Mouse (Mus musculus) liver, embryonic 16.5 days (tissue): Measurements from ENCODE around the gene Vamp9. TPM values are rescaled to one million over a fixed set of nuclear protein-coding genes. Genes with fewer than 3 reads are reported as not detected.

Source experiments
- ATAC-seq: fragments of 200-750 bp; cut with Nextera tagmentation; 2 replicates; pipeline ENCODE4 v1.8.0; 2017; ENCODE audit warnings: low read depth, mild to moderate bottlenecking, moderate number of reproducible peaks, moderate library complexity
- H3K27ac ChIP-seq: fragments of 300-500 bp; sonication (generic); 2 replicates; pipeline ENCODE4 v1.5.1; 2014; ENCODE audit warnings: mild to moderate bottlenecking, low read length
- H3K27me3 ChIP-seq: fragments of 300-500 bp; sonication (generic); 2 replicates; pipeline ENCODE4 v1.6.1; 2014; ENCODE audit warnings: low read depth, low read length, mixed read lengths; ENCODE audit not compliant: control insufficient read depth, insufficient read depth
- H3K36me3 ChIP-seq: fragments of 300-500 bp; sonication (generic); 2 replicates; pipeline ENCODE4 v1.6.1; 2014; ENCODE audit warnings: mild to moderate bottlenecking; ENCODE audit not compliant: control insufficient read depth, insufficient read depth
- H3K4me1 ChIP-seq: fragments of 300-500 bp; sonication (generic); 2 replicates; pipeline ENCODE4 v1.6.1; 2014; ENCODE audit warnings: low read depth, low read length, mixed read lengths; ENCODE audit not compliant: control insufficient read depth
- H3K4me2 ChIP-seq: fragments of 300-500 bp; sonication (generic); 2 replicates; pipeline ENCODE4 v1.6.1; 2014; ENCODE audit warnings: low read depth, low read length, mixed read lengths
- H3K4me3 ChIP-seq: fragments of 300-500 bp; sonication (generic); 2 replicates; pipeline ENCODE4 v1.5.1; 2014; ENCODE audit warnings: low read depth, mild to moderate bottlenecking, low read length
- H3K9ac ChIP-seq: fragments of 300-500 bp; sonication (generic); 2 replicates; pipeline ENCODE4 v1.6.1; 2014; ENCODE audit warnings: low read depth, low read length
- H3K9me3 ChIP-seq: fragments of 300-500 bp; sonication (generic); replicated peaks from 2 replicates; pipeline ENCODE4 v1.6.1; 2016; ENCODE audit warnings: low read length; ENCODE audit not compliant: control insufficient read depth
- WGBS: fragments of 180-500 bp; shearing (Covaris S2); extraction: QIAGEN DNeasy Blood & Tissue Kit; methylation state at CpG from one replicate; pipeline ENCODE4 v1.1.7; 2014; ENCODE audit not compliant: insufficient replicate concordance; 5-methylcytosine and 5-hydroxymethylcytosine counted together
- polyA plus RNA-seq: library from polyadenylated mRNA; unstranded; fragments of >200 nt; fragmentation: Nextera tagmentation; extraction: Ambion mirVana; gene quantifications from 2 replicates; pipeline ENCODE4 v1.2.1, GENCODE M21; 2015

Vamp9 gene
- polyA plus RNA-seq, 1 experiment from 2014 or later: 0.18 TPM

DNA sequence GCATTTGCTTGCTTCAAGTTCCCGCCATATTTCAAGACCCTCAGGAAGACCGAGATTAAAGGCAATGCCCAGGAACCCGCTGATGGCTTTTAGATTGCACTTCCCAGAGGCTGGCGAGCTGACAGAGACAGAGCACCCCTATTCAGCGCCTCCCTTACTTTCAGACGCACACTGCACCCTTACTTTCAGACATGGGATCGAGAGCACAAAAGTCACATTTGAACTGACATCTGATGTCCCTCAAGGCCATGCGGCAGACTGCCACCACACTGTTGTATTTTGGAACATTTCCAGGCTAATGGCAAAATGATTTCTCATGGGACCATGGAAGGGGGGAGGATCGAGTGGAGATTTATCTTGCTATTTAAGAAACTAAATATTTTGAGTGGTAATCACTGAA lies 28.5 kb upstream of the Vamp9 start:
- H3K4me1 ChIP-seq: no peaks in the 10 kb centered on the region
- no peaks in the 10 kb centered on the region for H3K36me3 ChIP-seq
- H3K27ac ChIP-seq: no peak overlapping the region
- ATAC-seq: no peak
- no peak overlapping the region for H3K4me3 ChIP-seq
- 67% methylated on average over 9 of the region's 9 CpGs for WGBS
- no peaks in the 10 kb centered on the region for H3K9me3 ChIP-seq
- no peak overlapping the region for H3K4me2 ChIP-seq
- H3K27me3 ChIP-seq: no peaks in the 10 kb centered on the region
- no peak overlapping the region for H3K9ac ChIP-seq

DNA sequence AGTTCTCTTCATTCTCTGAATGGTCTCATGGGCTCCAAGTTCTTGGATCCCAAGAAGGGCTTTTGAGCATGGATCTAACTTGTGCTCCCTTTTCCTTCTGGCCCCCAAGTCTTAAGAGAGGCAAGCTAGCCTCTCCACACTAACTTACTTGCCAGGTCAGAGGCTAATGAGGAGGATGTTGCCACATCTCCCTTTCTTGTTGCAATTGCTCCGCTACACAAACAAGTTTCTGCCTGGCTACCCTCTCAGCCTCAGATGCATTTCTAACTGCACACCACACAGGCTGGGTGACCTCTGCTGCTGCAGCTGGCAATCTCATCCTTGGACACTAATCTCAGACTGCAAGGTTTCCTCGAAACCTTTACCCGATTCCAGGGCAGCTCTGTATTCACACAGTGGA lies 23.6 kb upstream of the Vamp9 start:
- no peak for ATAC-seq
- H3K9me3 ChIP-seq: no peaks in the 10 kb centered on the region
- WGBS: 70% methylated on average over 3 of the region's 3 CpGs
- no peak overlapping the region for H3K4me3 ChIP-seq
- H3K36me3 ChIP-seq: no peaks in the 10 kb centered on the region
- no peak overlapping the region for H3K9ac ChIP-seq
- no peaks in the 10 kb centered on the region for H3K27me3 ChIP-seq
- H3K4me1 ChIP-seq: no peaks in the 10 kb centered on the region
- no peak overlapping the region for H3K27ac ChIP-seq
- no peak overlapping the region for H3K4me2 ChIP-seq

DNA sequence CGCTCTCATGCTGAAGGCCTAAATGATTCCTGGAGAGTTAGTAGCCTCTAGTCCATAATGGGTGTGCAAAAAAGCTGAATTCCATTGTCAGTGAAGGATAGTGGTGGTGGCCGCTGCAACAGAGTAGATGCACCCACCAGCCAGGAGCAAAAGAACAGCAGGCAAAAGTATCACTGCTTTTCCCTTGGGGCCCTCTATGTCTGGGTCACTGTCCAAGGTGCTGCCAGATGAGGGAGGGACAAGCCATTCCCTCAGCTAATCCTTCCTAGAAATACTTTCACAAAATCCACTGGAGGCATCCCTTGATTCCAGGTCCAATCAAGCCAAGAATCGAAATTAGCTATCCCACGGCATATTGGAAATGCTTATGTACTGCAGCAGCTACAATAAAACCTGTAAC lies 22.0 kb upstream of the Vamp9 start:
- H3K27me3 ChIP-seq: no peaks in the 10 kb centered on the region
- no peak for ATAC-seq
- H3K4me3 ChIP-seq: no peak overlapping the region
- H3K4me2 ChIP-seq: no peak overlapping the region
- H3K9ac ChIP-seq: no peak overlapping the region
- H3K4me1 ChIP-seq: no peaks in the 10 kb centered on the region
- no peaks in the 10 kb centered on the region for H3K9me3 ChIP-seq
- 65% methylated on average over 4 of the region's 4 CpGs for WGBS
- H3K36me3 ChIP-seq: no peaks in the 10 kb centered on the region
- H3K27ac ChIP-seq: no peak overlapping the region

GRCm38 (mm10) chr5:99887133-99887532 lies 18.9 kb upstream of the Vamp9 start:
- Histone ChIP-seq H3K27ac (no peak overlapping the region), H3K4me1 (no peaks in the 10 kb centered on the region), H3K36me3 (no peaks in the 10 kb centered on the region), H3K27me3 (no peaks in the 10 kb centered on the region), H3K9me3 (no peaks in the 10 kb centered on the region), H3K4me3 (no peak overlapping the region), H3K4me2 (no peak overlapping the region), H3K9ac (no peak overlapping the region)
- 28% methylated on average over 1 of the region's 1 CpGs for WGBS
- no peak for ATAC-seq

DNA sequence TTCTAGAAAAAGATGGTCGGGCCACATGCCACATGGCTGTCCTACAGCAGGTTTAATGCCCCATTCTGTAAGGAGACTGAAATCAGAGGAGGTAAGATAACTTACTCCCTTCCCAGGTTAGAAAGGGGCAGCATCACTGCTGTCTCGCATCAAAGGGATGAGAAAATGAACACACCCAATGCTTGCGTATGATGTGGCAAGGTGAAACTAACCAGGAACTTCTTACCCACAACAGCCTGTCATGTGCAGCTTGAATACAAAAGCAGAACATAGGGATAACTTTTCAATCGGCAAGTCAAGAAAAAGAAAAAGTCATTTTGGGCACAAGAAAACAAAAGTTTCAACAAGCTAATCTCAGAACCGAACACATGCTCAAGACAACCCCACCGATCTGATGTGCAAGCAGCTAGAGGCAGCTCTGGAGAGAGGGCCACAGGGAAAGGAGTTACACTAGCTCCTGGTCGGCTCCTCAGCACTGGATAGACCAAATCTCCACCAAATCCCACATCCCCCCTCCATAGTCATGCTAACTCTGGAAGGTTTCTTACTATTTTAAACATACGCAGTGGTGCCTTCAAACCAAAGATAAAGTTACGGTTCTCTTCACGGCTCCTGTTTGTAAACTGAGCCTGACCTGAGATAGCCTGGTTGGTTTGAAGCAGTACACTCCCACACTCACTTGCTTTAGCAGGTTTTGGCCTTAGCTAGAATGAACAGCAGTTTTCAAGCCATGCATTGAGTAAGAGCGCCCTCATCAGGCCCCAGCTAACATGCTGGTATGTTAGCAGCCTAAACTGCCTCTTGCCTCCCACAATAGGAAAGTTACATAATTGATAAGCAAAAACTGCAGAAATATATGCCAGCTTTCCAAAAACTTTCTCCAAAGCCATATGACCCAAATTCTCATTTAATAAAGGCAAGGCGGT lies 14.3 kb upstream of the Vamp9 start:
- H3K4me3 ChIP-seq: no peak overlapping the region
- no peaks in the 10 kb centered on the region for H3K9me3 ChIP-seq
- no peaks in the 10 kb centered on the region for H3K36me3 ChIP-seq
- H3K9ac ChIP-seq: no peak overlapping the region
- H3K27me3 ChIP-seq: no peaks in the 10 kb centered on the region
- no peak overlapping the region for H3K27ac ChIP-seq
- H3K4me1 ChIP-seq: no peaks in the 10 kb centered on the region
- WGBS: 56% methylated on average over 12 of the region's 12 CpGs
- ATAC-seq: no peak
- H3K4me2 ChIP-seq: no peak overlapping the region

DNA sequence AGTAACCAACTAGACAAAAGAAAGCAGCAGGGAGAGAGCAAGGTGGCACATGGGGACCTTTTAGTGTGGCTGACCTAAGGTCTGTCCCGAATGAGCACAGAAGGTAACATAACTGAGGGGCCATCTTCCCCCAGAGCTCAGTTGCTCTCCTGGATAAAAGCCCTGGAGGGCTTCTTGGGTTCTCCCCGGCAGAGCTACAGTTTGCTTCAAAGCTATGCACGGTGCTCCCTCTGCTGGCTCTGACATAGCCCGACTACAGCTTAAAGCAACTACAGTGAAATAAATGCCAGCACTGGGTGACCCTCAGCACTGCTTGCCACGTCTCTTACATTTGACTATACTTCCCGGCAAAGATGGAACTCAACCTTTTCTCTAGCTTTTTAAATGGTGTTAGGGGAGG lies 6.0 kb upstream of the Vamp9 start:
- no peaks in the 10 kb centered on the region for H3K27me3 ChIP-seq
- H3K9me3 ChIP-seq: no peaks in the 10 kb centered on the region
- ATAC-seq: peak; percentile 19; the same call in 1 of the 2 replicates
- H3K27ac ChIP-seq: no peak overlapping the region
- no peaks in the 10 kb centered on the region for H3K4me1 ChIP-seq
- H3K36me3 ChIP-seq: no peaks in the 10 kb centered on the region
- no peak overlapping the region for H3K4me3 ChIP-seq
- H3K9ac ChIP-seq: no peak overlapping the region
- H3K4me2 ChIP-seq: no peak overlapping the region
- WGBS: 8% methylated on average over 6 of the region's 6 CpGs

GRCm38 (mm10) chr5:99905731-99906130 lies 323 bp upstream of the Vamp9 start:
- Histone ChIP-seq H3K27me3 (no peaks in the 10 kb centered on the region), H3K36me3 (no peaks in the 10 kb centered on the region), H3K9me3 (no peaks in the 10 kb centered on the region), H3K27ac (no peak overlapping the region), H3K4me2 (peak overlapping the region; percentile 66; the same call in 1 of the 2 replicates), H3K4me3 (no peak overlapping the region), H3K4me1 (no peaks in the 10 kb centered on the region; the same call in none of the 2 replicates), H3K9ac (no peak overlapping the region)
- WGBS: 53% methylated on average over 7 of the region's 7 CpGs
- ATAC-seq: no peak

- H3K4me1 ChIP-seq: no peaks in the 10 kb centered on the region
- H3K4me2 ChIP-seq: no peak overlapping the region
- no peak overlapping the region for H3K4me3 ChIP-seq
- no peaks in the 10 kb centered on the region for H3K9me3 ChIP-seq
- no peaks in the 10 kb centered on the region for H3K27me3 ChIP-seq
- H3K36me3 ChIP-seq: no peaks in the 10 kb centered on the region
- H3K9ac ChIP-seq: no peak overlapping the region
- no peak for ATAC-seq
- no peak overlapping the region for H3K27ac ChIP-seq
- WGBS: 45% methylated on average over 7 of the region's 7 CpGs
These were observed 9.4 kb downstream of the Vamp9 start for GRCm38 (mm10) chr5:99915494-99915893.

GRCm38 (mm10) chr5:99922033-99922432 lies 16.0 kb downstream of the Vamp9 start:
- H3K4me1 ChIP-seq: no peaks in the 10 kb centered on the region
- ATAC-seq: no peak
- H3K4me3 ChIP-seq: no peak overlapping the region
- no peaks in the 10 kb centered on the region for H3K9me3 ChIP-seq
- 59% methylated on average over 8 of the region's 8 CpGs for WGBS
- H3K9ac ChIP-seq: no peak overlapping the region
- no peak overlapping the region for H3K4me2 ChIP-seq
- H3K27me3 ChIP-seq: no peaks in the 10 kb centered on the region
- no peak overlapping the region for H3K27ac ChIP-seq
- no peaks in the 10 kb centered on the region for H3K36me3 ChIP-seq
